Mouse (Mus musculus) liver, embryonic 14.5 days (tissue): Measurements from ENCODE around the gene Gm45208.

ENCODE experiments used
- CTCF ChIP-seq: IDR thresholded peaks from 2 replicates; pipeline ENCODE4 v1.5.1; 2016; ENCODE audit warnings: antibody characterized with exemption, low read depth, control low read depth
- EP300 ChIP-seq: IDR thresholded peaks from 2 replicates; pipeline ENCODE4 v1.6.1; 2016; ENCODE audit warnings: antibody characterized with exemption, low read depth

DNA sequence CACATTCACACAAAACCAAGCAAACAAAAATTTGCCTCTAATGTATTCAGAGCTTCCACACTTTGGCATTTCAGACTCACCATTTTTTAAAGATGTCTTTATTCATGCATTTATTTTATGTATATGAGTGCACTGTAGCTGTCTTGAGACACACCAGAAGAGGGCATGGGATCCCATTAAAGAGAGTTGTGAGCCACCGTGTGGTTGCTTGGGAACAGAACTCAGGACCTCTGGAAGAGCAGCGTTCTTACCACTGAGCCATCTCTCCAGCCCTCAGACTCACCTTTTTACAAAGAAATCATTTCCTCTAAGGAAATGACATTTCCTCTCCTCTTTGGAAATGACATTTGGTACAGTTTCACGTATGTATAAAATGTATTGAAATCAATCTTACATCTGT lies 43.1 kb upstream of the Gm45208 start:
- TF ChIP-seq EP300 (no peak), CTCF (no peak)
